Mouse (Mus musculus) brown adipose tissue, adult 24 weeks (tissue): ENCODE results near the gene St6galnac3. TPM values are rescaled to one million over a fixed set of nuclear protein-coding genes. Genes with fewer than 3 reads are reported as not detected.
"Not testable (repeated sequence)": the region's sequence is repeated elsewhere in the genome, so short reads cannot be mapped to it uniquely, and the experiment has no call there.

Experiments used
- H3K27ac ChIP-seq: fragments of 200-500 bp; replicated peaks from 2 replicates; pipeline ENCODE4 v1.5.1; 2012; ENCODE audit warnings: low read depth, mild to moderate bottlenecking, low read length
- H3K4me1 ChIP-seq: fragments of 200-500 bp; 2 replicates; pipeline ENCODE4 v1.6.1; 2012; ENCODE audit warnings: low read length, mixed read lengths; ENCODE audit not compliant: control insufficient read depth, insufficient read depth, insufficient read length
- H3K4me3 ChIP-seq: fragments of 200-500 bp; 2 replicates; pipeline ENCODE4 v1.5.1; 2012; ENCODE audit warnings: low read depth, mild to moderate bottlenecking, low read length, moderate library complexity; ENCODE audit not compliant: insufficient read depth
- polyA plus RNA-seq: library from polyadenylated mRNA; stranded (reverse); fragments of >200 nt; gene quantifications from 2 replicates; pipeline ENCODE4 v1.2.4, GENCODE M21; 2012; ENCODE audit not compliant: missing spikeins, insufficient read depth, insufficient read length

The St6galnac3 gene
- polyA plus RNA-seq, 1 experiment: 4.4 TPM

GRCm38 (mm10) chr3:153414132-153414531 is 310.8 kb downstream of the St6galnac3 start:
- H3K4me1 ChIP-seq: no peaks in the 10 kb centered on the region
- no peak overlapping the region for H3K4me3 ChIP-seq
- no peak overlapping the region for H3K27ac ChIP-seq

- no peak overlapping the region for H3K27ac ChIP-seq
- H3K4me1 ChIP-seq: 0 out of 2 replicates have a peak, but pooled peaks cover 2% of the 10 kb centered on the region
- no peak overlapping the region for H3K4me3 ChIP-seq
Observed at GRCm38 (mm10) chr3:153409286-153409685, 315.7 kb downstream of the St6galnac3 start.

- 0 out of 2 replicates have a peak, but pooled peaks cover 2% of the 10 kb centered on the region for H3K4me1 ChIP-seq
- H3K27ac ChIP-seq: no peak overlapping the region
- H3K4me3 ChIP-seq: no peak overlapping the region
Observed at GRCm38 (mm10) chr3:153408361-153408760, 316.6 kb downstream of the St6galnac3 start.

GRCm38 (mm10) chr3:153407698-153408097 is 317.3 kb downstream of the St6galnac3 start:
- Histone ChIP-seq H3K4me1 (0 out of 2 replicates have a peak, but pooled peaks cover 2% of the 10 kb centered on the region), H3K27ac (no peak overlapping the region), H3K4me3 (no peak overlapping the region)

GRCm38 (mm10) chr3:153406858-153407257 is 318.1 kb downstream of the St6galnac3 start:
- H3K27ac ChIP-seq: no peak overlapping the region

GRCm38 (mm10) chr3:153406220-153406619 is 318.8 kb downstream of the St6galnac3 start:
- H3K27ac ChIP-seq: no peak overlapping the region
- no peak overlapping the region for H3K4me3 ChIP-seq
- 0 out of 2 replicates have a peak, but pooled peaks cover 2% of the 10 kb centered on the region for H3K4me1 ChIP-seq

More at GRCm38 (mm10) chr3:153406858-153407257, 318.1 kb downstream of the St6galnac3 start:
- Histone ChIP-seq H3K4me1 (0 out of 2 replicates have a peak, but pooled peaks cover 2% of the 10 kb centered on the region), H3K4me3 (no peak overlapping the region)

GRCm38 (mm10) chr3:153405643-153406042 is 319.3 kb downstream of the St6galnac3 start:
- Histone ChIP-seq H3K4me3 (no peak overlapping the region), H3K4me1 (0 out of 2 replicates have a peak, but pooled peaks cover 2% of the 10 kb centered on the region), H3K27ac (no peak overlapping the region)

GRCm38 (mm10) chr3:153400259-153400658 is 324.7 kb downstream of the St6galnac3 start:
- no peak overlapping the region for H3K4me3 ChIP-seq
- H3K27ac ChIP-seq: no peak overlapping the region
- H3K4me1 ChIP-seq: 0 out of 2 replicates have a peak, but pooled peaks cover 2% of the 10 kb centered on the region

- Histone ChIP-seq H3K4me3 (no peak overlapping the region), H3K4me1 (no peaks in the 10 kb centered on the region), H3K27ac (no peak overlapping the region)
Observed at GRCm38 (mm10) chr3:153399574-153399973, 325.4 kb downstream of the St6galnac3 start.

- Histone ChIP-seq H3K4me1 (no peaks in the 10 kb centered on the region), H3K27ac (no peak overlapping the region), H3K4me3 (no peak overlapping the region)
Observed at GRCm38 (mm10) chr3:153397726-153398125, 327.2 kb downstream of the St6galnac3 start.

- Histone ChIP-seq H3K27ac (no peak overlapping the region), H3K4me1 (no peaks in the 10 kb centered on the region), H3K4me3 (no peak overlapping the region)
Observed at GRCm38 (mm10) chr3:153396375-153397068, 328.5 kb downstream of the St6galnac3 start.

- Histone ChIP-seq H3K27ac (no peak overlapping the region), H3K4me1 (no peaks in the 10 kb centered on the region), H3K4me3 (no peak overlapping the region)
Observed at GRCm38 (mm10) chr3:153395351-153395750, 329.6 kb downstream of the St6galnac3 start.

- H3K27ac ChIP-seq: no peak overlapping the region
- no peak overlapping the region for H3K4me3 ChIP-seq
- no peaks in the 10 kb centered on the region for H3K4me1 ChIP-seq
Observed at GRCm38 (mm10) chr3:153394751-153395150, 330.2 kb downstream of the St6galnac3 start.

- Histone ChIP-seq H3K27ac (no peak overlapping the region), H3K4me3 (no peak overlapping the region), H3K4me1 (no peaks in the 10 kb centered on the region)
Observed at GRCm38 (mm10) chr3:153394224-153394623, 330.8 kb downstream of the St6galnac3 start.

GRCm38 (mm10) chr3:153391451-153391850 is 333.5 kb downstream of the St6galnac3 start:
- not testable (repeated sequence) for H3K4me3 ChIP-seq, H3K4me1 ChIP-seq, H3K27ac ChIP-seq

GRCm38 (mm10) chr3:153384651-153385050 is 340.3 kb downstream of the St6galnac3 start:
- not testable (repeated sequence) for H3K4me1 ChIP-seq, H3K4me3 ChIP-seq, H3K27ac ChIP-seq
